Mouse (Mus musculus): ENCODE data around the gene Mfsd12.

GRCm38 (mm10) chr10:81395865-81396264, 38.6 kb downstream of the Mfsd12 start:
- TF ChIP-seq CTCF (conservative IDR thresholded peaks at IDR 0.05; ENCODE audit: low read length), result no peak
- no peak for TF ChIP-seq NANOG (IDR thresholded peaks at IDR 0.05; ENCODE audit: borderline replicate concordance, low read length)
